Mouse (Mus musculus) left cerebral cortex, postnatal 36 days (tissue): ENCODE measurements around the gene Foxc2. TPM values are rescaled to one million over a fixed set of nuclear protein-coding genes. Genes with fewer than 3 reads are reported as not detected.
A peak's percentile ranks its signal among the peaks of the same experiment; 100 is the strongest.

Experiments
- DNase-seq, 2 experiments: peaks; one replicate each; pipeline ENCODE4 v3.0.0; 2021 to 2022; ENCODE audit warnings: low spot score in 2 of 2, mixed read lengths in 1 of 2
- intact Hi-C: fragments of 180-260 bp; cut with DNase I; formaldehyde crosslinking; loops from one replicate; pipeline ENCODE4 v1.15.1; 2025
- total RNA-seq, 2 experiments: library from RNA; stranded (reverse); gene quantifications; 2 replicates each; pipeline ENCODE4 v1.2.3; 2021

The Foxc2 gene
- total RNA-seq, 2 experiments from 2014 or later: 1.2 to 3.1 TPM

DNA sequence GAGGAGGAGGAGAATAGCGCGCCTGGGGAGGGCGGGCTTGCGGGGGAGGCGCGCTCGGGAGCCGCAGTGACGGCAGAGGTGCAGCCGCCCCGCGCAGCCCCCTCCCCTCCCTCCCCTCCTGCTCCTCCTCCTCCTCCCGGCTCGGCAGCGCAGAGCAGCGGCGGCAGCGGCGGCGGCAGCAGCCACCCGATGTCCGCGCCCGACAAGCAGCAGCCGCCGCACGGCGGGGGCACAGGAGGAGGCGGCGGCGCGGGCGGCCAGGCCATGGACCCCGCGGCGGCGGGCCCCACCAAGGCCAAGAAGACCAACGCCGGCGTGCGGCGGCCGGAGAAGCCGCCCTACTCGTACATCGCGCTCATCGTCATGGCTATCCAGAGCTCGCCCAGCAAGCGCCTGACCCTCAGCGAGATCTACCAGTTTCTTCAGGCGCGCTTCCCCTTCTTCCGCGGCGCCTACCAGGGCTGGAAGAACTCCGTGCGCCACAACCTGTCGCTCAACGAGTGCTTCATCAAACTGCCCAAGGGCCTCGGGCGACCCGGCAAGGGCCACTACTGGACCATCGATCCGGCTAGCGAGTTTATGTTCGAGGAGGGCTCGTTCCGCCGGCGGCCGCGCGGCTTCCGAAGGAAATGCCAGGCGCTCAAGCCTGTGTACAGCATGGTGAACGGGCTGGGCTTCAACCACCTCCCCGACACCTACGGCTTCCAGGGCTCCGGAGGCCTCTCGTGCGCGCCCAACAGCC is 31.6 kb upstream of the Foxc2 start, which contains the start of gene Foxf1:
Gene Foxf1 (plus strand): TSS at position 177 of the 742 bp plus-strand sequence.
- intact Hi-C loops: loop anchor here (5.0 kb wide), 2 partner anchors 112 to 197 kb away; no protein-coding TSS in a partner anchor
- DNase-seq: no peak

GRCm38 (mm10) chr8:121085011-121085410 is 31.0 kb upstream of the Foxc2 start:
- DNase-seq: no peak
- intact Hi-C loops: no loop called here

GRCm38 (mm10) chr8:121085561-121085960 is 30.4 kb upstream of the Foxc2 start:
- DNase-seq: no peak
- intact Hi-C loops: no loop called here

DNA sequence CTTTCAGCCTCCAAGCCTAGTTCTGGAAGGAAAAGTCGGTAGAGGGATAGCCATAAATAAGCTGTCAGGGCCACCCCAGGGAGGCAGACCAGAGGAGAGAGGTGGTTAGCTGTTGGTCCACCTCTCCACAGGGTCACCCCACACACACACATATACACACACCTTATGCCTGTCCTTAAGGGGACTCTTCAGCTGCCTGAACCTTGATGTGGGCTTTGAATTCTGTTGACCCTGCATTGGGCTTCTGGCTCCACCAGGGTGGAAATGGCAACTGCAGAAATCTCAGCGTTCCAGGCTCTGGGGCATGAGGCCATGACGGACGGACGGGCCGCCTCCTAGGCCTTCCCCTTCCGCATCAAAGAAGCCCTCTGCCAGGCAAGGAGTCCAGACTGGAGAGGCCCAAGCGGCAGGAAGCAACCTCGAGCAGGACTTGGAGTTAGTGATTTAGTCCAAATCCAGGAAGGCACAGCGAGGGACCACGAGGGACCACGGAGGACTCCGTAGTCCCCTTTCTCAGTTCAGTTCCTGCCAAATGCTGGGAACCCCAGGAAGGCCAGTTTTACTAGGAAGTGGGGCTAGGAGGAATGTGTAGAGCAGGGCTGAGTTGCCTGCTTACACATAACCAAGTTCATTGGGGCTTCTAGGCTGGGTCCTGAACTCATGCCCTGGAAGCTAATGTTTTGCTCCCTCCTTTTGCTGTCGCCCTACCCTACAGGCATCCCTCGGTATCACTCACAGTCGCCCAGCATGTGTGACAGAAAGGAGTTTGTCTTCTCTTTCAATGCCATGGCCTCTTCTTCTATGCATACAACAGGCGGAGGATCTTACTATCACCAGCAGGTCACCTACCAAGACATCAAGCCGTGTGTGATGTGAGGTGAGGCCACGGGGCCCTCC is 29.7 kb upstream of the Foxc2 start:
- no peak for DNase-seq
- intact Hi-C loops: no loop called here

DNA sequence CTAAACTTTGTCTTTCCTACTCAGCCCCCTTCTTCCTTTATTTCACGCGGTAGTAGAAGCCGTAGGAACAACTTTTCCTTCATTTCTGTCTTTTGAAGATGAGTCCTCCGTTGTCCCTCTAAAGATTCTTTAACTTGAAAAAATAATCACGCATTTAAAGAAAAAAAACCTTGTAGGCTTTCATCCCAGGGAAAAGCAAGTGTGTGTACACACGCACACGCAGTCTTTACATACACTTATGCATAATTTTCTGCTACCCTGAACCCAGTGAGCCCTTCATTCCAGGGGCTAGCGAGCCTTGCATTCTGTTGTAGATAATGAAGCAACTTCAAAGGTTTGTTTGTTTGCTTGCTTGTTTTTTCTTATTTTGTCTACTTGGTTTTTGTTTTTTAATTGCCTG is 27.7 kb upstream of the Foxc2 start:
- no peak for DNase-seq
- intact Hi-C loops: no loop called here

DNA sequence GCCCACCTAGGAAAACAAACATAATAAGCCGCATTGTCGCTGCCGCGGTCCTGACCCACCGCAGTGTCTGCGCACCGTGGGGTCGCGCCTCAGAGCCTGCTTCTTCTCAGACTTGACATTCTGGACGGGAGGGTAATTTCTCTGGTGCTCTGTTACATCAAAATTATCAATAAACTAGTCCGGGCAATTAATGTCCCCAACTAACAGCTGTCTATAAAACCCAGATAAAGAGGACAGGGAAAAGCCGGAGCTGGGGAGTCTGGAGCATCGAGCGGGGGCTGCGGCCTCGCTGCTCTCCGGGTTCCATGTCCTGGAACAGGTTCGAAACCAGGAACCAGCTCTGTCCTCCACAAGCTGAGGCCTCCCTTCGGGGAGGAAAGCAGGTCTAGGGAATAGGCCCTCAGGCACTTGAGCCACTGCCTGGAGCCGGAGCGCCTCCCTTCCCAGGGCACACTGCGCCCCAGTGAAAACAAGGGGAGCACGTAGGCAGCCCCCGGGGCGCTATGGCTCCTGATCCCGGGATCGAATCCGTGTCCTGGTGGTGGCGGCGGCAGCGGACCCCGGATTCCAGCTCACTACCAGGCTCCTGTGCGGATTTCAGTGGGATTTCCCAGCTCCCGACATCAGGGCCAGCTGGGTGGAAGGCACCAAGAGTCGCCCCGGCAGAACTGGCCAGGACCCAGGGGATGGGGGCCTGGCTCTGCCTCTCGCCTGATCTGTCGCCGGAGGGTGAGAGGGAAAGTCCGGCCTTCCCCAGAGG is 26.9 kb upstream of the Foxc2 start:
- no peak for DNase-seq
- intact Hi-C loops: no loop called here

DNA sequence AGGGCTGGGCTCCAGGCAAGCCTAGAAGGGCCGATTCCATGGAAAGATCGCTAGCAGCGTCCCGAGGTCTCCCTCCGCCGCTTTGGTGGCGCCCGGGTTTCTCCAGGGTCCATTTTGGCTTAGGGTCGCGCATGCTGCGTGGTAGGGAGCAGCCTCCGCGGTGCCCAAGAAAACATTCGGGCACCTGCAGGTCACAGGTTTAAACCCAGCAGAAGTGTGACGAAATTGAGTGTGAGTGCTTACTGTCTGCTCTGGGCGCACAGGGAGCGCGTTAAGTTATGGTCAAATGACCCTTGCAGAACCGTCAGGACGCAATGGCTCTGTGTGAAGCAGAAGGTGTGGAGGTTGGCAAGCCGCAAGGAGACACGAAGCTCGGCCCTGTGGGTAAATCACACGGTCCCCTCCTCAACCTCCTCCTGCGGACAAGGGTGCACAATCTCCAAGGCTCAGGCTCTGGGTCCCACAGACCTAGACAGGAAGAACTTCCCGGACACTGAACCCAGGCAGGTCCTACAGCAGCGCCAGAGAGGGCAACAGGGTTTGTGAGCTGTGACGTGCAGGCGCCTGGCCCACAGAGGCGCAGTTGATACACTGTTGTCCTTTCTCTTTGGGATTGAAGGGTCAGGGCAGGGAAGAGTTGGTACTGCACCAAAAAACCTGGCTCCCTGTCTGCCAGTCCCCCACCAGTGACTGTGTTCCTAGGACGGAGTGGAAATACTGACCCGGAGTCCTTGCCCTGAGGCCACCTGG is 26.2 kb upstream of the Foxc2 start:
- intact Hi-C loops: loop anchor here (5.0 kb wide), 1 partner anchor 413 kb away; no protein-coding TSS in a partner anchor

DNA sequence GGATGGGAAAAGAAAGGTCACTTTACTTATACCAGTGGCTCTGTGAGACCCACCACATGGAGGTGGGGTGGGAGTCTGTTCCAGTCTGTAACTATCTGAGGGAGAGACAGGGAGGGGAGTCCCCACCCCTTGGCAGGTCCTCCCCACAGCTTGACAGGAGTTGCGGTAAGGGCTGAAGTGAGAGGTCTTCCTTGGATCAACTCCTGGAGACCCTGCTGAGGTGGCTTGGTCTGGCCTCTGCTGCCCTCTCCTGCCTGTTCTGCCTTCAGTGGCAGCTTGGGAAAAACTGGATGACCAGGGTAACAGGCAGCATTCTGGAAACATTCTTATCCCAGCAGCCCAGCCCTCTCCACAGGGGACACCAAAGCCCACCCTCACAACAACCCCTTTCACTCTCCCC is 25.3 kb upstream of the Foxc2 start:
- intact Hi-C loops: loop anchor here (5.0 kb wide), 1 partner anchor 413 kb away; no protein-coding TSS in a partner anchor
- no peak for DNase-seq

More for the DNA sequence above, 26.2 kb upstream of the Foxc2 start:
- no peak for DNase-seq

GRCm38 (mm10) chr8:121092141-121092540 is 23.8 kb upstream of the Foxc2 start:
- no peak for DNase-seq
- intact Hi-C loops: loop anchor here (1.0 to 5.0 kb wide), 2 partner anchors 271 to 415 kb away; no protein-coding TSS in a partner anchor

GRCm38 (mm10) chr8:121092627-121093026 is 23.3 kb upstream of the Foxc2 start:
- intact Hi-C loops: loop anchor here (1.0 to 5.0 kb wide), 2 partner anchors 271 to 415 kb away; no protein-coding TSS in a partner anchor
- DNase-seq: peak; percentile 70 to 80

GRCm38 (mm10) chr8:121093496-121093895 is 22.5 kb upstream of the Foxc2 start:
- intact Hi-C loops: loop anchor here (5.0 kb wide), 1 partner anchor 416 kb away; no protein-coding TSS in a partner anchor

GRCm38 (mm10) chr8:121104049-121104818 is 11.7 kb upstream of the Foxc2 start:
- DNase-seq: peak; percentile 53 to 59
- intact Hi-C loops: no loop called here

More at GRCm38 (mm10) chr8:121093496-121093895, 22.5 kb upstream of the Foxc2 start:
- DNase-seq: no peak

- DNase-seq: peak; percentile 99
- intact Hi-C loops: no loop called here
These were observed 8.0 kb upstream of the Foxc2 start, which contains the start of gene Mthfsd for GRCm38 (mm10) chr8:121107668-121108656. Gene Mthfsd, minus strand, starts transcription at chr8:121108392.

- no peak for DNase-seq
- intact Hi-C loops: no loop called here
These were observed 7.3 kb upstream of the Foxc2 start for GRCm38 (mm10) chr8:121108657-121109056.

- intact Hi-C loops: loop anchor here (5.0 kb wide), 1 partner anchor 466 kb away; the partner anchor contains the start of gene Fbxo31
- DNase-seq: no peak
These were observed 4.6 kb upstream of the Foxc2 start for GRCm38 (mm10) chr8:121111145-121111907.

GRCm38 (mm10) chr8:121113261-121113660 is 2.7 kb upstream of the Foxc2 start:
- peak; percentile 95 to 96 for DNase-seq
- intact Hi-C loops: loop anchor here (1.0 to 5.0 kb wide), 3 partner anchors 280 to 464 kb away; partner anchors contain the start of gene Fbxo31
